Mouse (Mus musculus): Measurements from ENCODE around the gene D630045J12Rik. TPM values are rescaled to one million over a fixed set of nuclear protein-coding genes. Genes with fewer than 3 reads are reported as not detected.
A peak's percentile ranks its signal among the peaks of the same experiment; 100 is the strongest.

Gene D630045J12Rik
- total RNA-seq, 1 experiment: 4.1 TPM

DNA sequence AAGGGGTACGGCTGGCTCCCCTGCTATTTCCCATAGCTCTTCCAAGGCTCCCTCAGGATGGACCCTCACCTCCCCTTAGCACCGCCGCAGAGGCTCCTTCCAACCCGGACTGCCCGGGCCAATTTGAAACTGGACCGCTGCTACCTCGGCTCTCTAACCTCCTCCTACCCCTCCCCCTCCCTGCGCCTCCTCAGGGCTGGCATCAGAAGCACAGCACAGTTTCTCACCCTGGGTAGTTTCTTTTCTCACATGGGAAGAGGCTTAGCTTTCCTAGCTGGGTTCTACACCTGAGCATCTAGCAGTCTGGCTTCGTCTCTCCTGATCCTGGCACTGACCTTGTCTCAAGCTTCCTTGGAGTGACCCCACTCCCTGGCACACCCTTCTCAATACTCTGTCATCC is 143.9 kb downstream of the D630045J12Rik start:
- H3K4me1 ChIP-seq (ENCODE audit: control insufficient read depth in 2 of 2, insufficient read depth in 2 of 2, low read length in 2 of 2, poor library complexity in 1 of 2): peaks cover 2 to 14% of the 10 kb centered on the region in 2 experiments; a peak in 2 of 4 replicates
- H3K9ac ChIP-seq (ENCODE audit: insufficient read depth, low read depth, low read length, poor library complexity, severe bottlenecking): no peak overlapping the region
- H3K4me3 ChIP-seq (ENCODE audit: insufficient read depth in 1 of 2, low read depth in 1 of 2, low read length in 2 of 2, poor library complexity in 1 of 2, severe bottlenecking in 1 of 2): peak overlapping the region; percentile 16 to 54; a peak in 3 of 4 replicates
- no peaks in the 10 kb centered on the region for H3K9me3 ChIP-seq (ENCODE audit: control insufficient read depth, insufficient read depth, low read depth, low read length)
- in situ Hi-C loops (cut with MboI; ENCODE audit: low sequenced_read_pairs in 2 of 2, unreplicated experiment in 2 of 2): no loop called here
- H3K27ac ChIP-seq (ENCODE audit: insufficient read depth, low read depth, low read length, poor library complexity, severe bottlenecking): no peak overlapping the region
- no peaks in the 10 kb centered on the region for H3K36me3 ChIP-seq (ENCODE audit: control insufficient read depth, insufficient read depth, low read length, poor library complexity, severe bottlenecking)
- no peak for DNase-seq (ENCODE audit: low read depth, low spot score)
- TF ChIP-seq CHD2 (IDR thresholded peaks at IDR 0.05; ENCODE audit: low read depth, low read length) (no peak), ZC3H11A (IDR thresholded peaks at IDR 0.05; ENCODE audit: borderline replicate concordance, low read depth, low read length) (no peak), MAFK (IDR thresholded peaks at IDR 0.05; ENCODE audit: insufficient read depth, low read depth, low read length) (no peak), ZNF384 (IDR thresholded peaks at IDR 0.05; ENCODE audit: low read depth, low read length) (no peak), HCFC1 (IDR thresholded peaks at IDR 0.05; ENCODE audit: borderline replicate concordance, insufficient read depth, low read length) (no peak)

DNA sequence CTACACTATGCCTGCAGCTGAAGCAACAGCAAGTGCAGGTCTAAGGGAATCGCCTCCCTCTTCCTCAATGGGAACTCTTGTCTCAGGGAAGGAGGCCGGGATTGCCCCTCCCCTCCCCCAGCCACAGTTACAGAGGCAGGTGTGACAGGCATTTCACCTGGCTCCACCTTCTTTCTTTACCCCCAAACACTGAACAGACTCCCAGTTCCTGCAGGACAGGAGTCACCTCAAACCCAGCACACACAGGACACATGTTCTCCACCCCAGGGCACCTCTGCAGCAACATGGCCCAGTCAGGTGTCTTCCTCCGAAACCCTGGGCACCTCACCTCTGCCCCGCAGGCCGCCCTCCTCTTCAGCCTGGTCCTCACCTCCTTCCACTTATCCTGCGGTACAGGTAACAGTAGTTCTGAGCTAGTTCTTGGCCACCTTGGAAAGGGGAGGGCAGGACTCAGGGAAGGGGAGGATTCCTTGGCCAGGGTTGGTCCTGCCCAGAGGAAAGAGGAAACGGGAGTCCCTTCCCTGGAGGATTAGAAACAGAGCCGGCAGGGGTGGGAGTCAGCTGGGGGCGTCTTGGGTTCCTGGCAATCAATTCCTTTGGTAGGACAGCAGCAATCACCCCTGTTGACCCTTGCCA is 144.5 kb downstream of the D630045J12Rik start, which contains the start of gene Tmem213:
TSS of gene Tmem213 (plus strand) at position 96 of the 636 bp plus-strand sequence.
- no peaks in the 10 kb centered on the region for H3K9me3 ChIP-seq (ENCODE audit: control insufficient read depth, insufficient read depth, low read depth, low read length)
- H3K4me3 ChIP-seq (ENCODE audit: insufficient read depth in 1 of 2, low read depth in 1 of 2, low read length in 2 of 2, poor library complexity in 1 of 2, severe bottlenecking in 1 of 2): peak within 1 kb of the TSS; percentile 16 to 54; a peak in 3 of 4 replicates
- H3K36me3 ChIP-seq (ENCODE audit: control insufficient read depth, insufficient read depth, low read length, poor library complexity, severe bottlenecking): no peaks in the 10 kb centered on the region
- in situ Hi-C loops (cut with MboI; ENCODE audit: low sequenced_read_pairs in 2 of 2, unreplicated experiment in 2 of 2): no loop called here
- H3K27ac ChIP-seq (ENCODE audit: insufficient read depth, low read depth, low read length, poor library complexity, severe bottlenecking): no peak within 1 kb of the TSS
- H3K4me1 ChIP-seq (ENCODE audit: control insufficient read depth in 2 of 2, insufficient read depth in 2 of 2, low read length in 2 of 2, poor library complexity in 1 of 2): peaks cover 2 to 14% of the 10 kb centered on the region in 2 experiments; a peak in 2 of 4 replicates
- H3K9ac ChIP-seq (ENCODE audit: insufficient read depth, low read depth, low read length, poor library complexity, severe bottlenecking): no peak within 1 kb of the TSS
- DNase-seq (ENCODE audit: low read depth, low spot score): no peak
- no peak for TF ChIP-seq MAFK (IDR thresholded peaks at IDR 0.05; ENCODE audit: insufficient read depth, low read depth, low read length)
- no peak for TF ChIP-seq ZC3H11A (IDR thresholded peaks at IDR 0.05; ENCODE audit: borderline replicate concordance, low read depth, low read length)
- no peak for TF ChIP-seq ZNF384 (IDR thresholded peaks at IDR 0.05; ENCODE audit: low read depth, low read length)
- TF ChIP-seq HCFC1 (IDR thresholded peaks at IDR 0.05; ENCODE audit: borderline replicate concordance, insufficient read depth, low read length): no peak
- TF ChIP-seq CHD2 (IDR thresholded peaks at IDR 0.05; ENCODE audit: low read depth, low read length): no peak

DNA sequence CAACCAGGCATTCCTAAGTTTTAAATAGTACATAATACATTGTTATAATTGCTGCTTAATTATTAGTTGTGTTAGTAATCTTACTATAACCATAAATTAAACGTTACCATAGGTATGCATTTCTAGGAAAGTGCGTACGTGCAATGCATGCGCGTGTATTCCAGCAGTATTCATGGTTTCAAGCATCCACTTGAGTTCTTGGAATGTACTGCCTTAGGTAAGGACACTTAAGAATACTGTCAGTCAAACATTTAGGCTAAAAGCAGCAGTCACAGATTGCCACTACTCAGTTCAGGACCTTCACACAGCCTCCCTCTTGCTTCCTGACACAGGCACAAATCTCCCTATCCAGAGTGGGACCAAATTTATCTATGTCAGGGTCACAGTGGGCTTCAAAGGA is 145.4 kb downstream of the D630045J12Rik start:
- Histone ChIP-seq H3K9ac (ENCODE audit: insufficient read depth, low read depth, low read length, poor library complexity, severe bottlenecking) (no peak overlapping the region), H3K4me3 (ENCODE audit: insufficient read depth in 1 of 2, low read depth in 1 of 2, low read length in 2 of 2, poor library complexity in 1 of 2, severe bottlenecking in 1 of 2) (no peak overlapping the region), H3K27ac (ENCODE audit: insufficient read depth, low read depth, low read length, poor library complexity, severe bottlenecking) (no peak overlapping the region), H3K9me3 (ENCODE audit: control insufficient read depth, insufficient read depth, low read depth, low read length) (no peaks in the 10 kb centered on the region), H3K4me1 (ENCODE audit: control insufficient read depth in 2 of 2, insufficient read depth in 2 of 2, low read length in 2 of 2, poor library complexity in 1 of 2) (peaks cover 2 to 17% of the 10 kb centered on the region in 2 experiments; a peak in 2 of 4 replicates), H3K36me3 (ENCODE audit: control insufficient read depth, insufficient read depth, low read length, poor library complexity, severe bottlenecking) (no peaks in the 10 kb centered on the region)
- TF ChIP-seq CHD2 (IDR thresholded peaks at IDR 0.05; ENCODE audit: low read depth, low read length): no peak
- no peak for TF ChIP-seq HCFC1 (IDR thresholded peaks at IDR 0.05; ENCODE audit: borderline replicate concordance, insufficient read depth, low read length)
- TF ChIP-seq ZC3H11A (IDR thresholded peaks at IDR 0.05; ENCODE audit: borderline replicate concordance, low read depth, low read length): no peak
- DNase-seq (ENCODE audit: low read depth, low spot score): no peak
- in situ Hi-C loops (cut with MboI; ENCODE audit: low sequenced_read_pairs in 2 of 2, unreplicated experiment in 2 of 2): no loop called here

- Histone ChIP-seq H3K27ac (ENCODE audit: insufficient read depth, low read depth, low read length, poor library complexity, severe bottlenecking) (no peak overlapping the region), H3K9ac (ENCODE audit: insufficient read depth, low read depth, low read length, poor library complexity, severe bottlenecking) (no peak overlapping the region), H3K36me3 (ENCODE audit: control insufficient read depth, insufficient read depth, low read length, poor library complexity, severe bottlenecking) (no peaks in the 10 kb centered on the region), H3K4me1 (ENCODE audit: control insufficient read depth in 2 of 2, insufficient read depth in 2 of 2, low read length in 2 of 2, poor library complexity in 1 of 2) (peaks cover 2 to 17% of the 10 kb centered on the region in 2 experiments; a peak in 2 of 4 replicates), H3K9me3 (ENCODE audit: control insufficient read depth, insufficient read depth, low read depth, low read length) (no peaks in the 10 kb centered on the region), H3K4me3 (ENCODE audit: insufficient read depth in 1 of 2, low read depth in 1 of 2, low read length in 2 of 2, poor library complexity in 1 of 2, severe bottlenecking in 1 of 2) (no peak overlapping the region)
- in situ Hi-C loops (cut with MboI; ENCODE audit: low sequenced_read_pairs in 2 of 2, unreplicated experiment in 2 of 2): no loop called here
- no peak for DNase-seq (ENCODE audit: low read depth, low spot score)
- TF ChIP-seq ZNF384 (IDR thresholded peaks at IDR 0.05; ENCODE audit: low read depth, low read length) (no peak), MAFK (IDR thresholded peaks at IDR 0.05; ENCODE audit: insufficient read depth, low read depth, low read length) (no peak), ZC3H11A (IDR thresholded peaks at IDR 0.05; ENCODE audit: borderline replicate concordance, low read depth, low read length) (no peak), CHD2 (IDR thresholded peaks at IDR 0.05; ENCODE audit: low read depth, low read length) (no peak), HCFC1 (IDR thresholded peaks at IDR 0.05; ENCODE audit: borderline replicate concordance, insufficient read depth, low read length) (no peak)
These were observed 147.9 kb downstream of the D630045J12Rik start for GRCm38 (mm10) chr6:38105924-38106323.

All from ES-E14 (cell line).